Mouse (Mus musculus) cortical plate, adult 2 months (tissue): ENCODE data around the gene Abcc5.

Experiments
- CTCF ChIP-seq: fragments of 200-500 bp; IDR thresholded peaks from 2 replicates; pipeline ENCODE4 v1.5.1; 2011; ENCODE audit warnings: mild to moderate bottlenecking, control low read depth, low read length; ENCODE audit not compliant: insufficient read depth; ENCODE audit errors: extremely low read depth
- POLR2A ChIP-seq: fragments of 200-500 bp; IDR thresholded peaks from 2 replicates; pipeline ENCODE4 v1.6.1; 2011; ENCODE audit warnings: mild to moderate bottlenecking, low read length, control low read depth; ENCODE audit not compliant: insufficient read depth; ENCODE audit errors: extremely low read depth

DNA sequence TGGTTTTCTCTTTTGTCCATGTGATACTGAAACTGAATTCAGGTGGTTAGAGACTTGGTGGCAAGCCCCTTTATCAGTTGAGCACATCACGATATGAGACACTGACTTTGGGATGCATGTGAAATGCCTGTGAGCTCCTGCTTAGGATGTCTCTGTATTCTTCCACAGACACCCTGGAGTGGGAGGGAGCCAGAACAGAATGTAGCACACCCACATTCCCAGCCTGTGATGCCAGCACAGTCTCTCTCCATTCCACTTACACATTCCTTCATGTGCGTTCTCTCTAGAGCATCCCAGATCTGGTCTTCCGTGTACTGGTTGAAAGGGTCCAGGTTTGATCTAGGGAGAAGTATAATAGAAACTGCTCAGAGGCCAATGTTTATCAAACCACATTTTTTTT, 87.6 kb downstream of the Abcc5 start:
- TF ChIP-seq CTCF (no peak), POLR2A (no peak)
